Mouse (Mus musculus): ENCODE results near the gene Gm11444. TPM values are rescaled to one million over a fixed set of nuclear protein-coding genes. Genes with fewer than 3 reads are reported as not detected.

Gene Gm11444
- polyA plus RNA-seq, 1 experiment from 2014 or later: not detected

GRCm38 (mm10) chr11:85889730-85890562, 39.8 kb upstream of the Gm11444 start:
- Histone ChIP-seq H3K9me3 (ENCODE audit: control insufficient read depth, low read length) (no peaks in the 10 kb centered on the region), H3K4me3 (replicated peaks; ENCODE audit: low read length) (no peak overlapping the region), H3K4me2 (ENCODE audit: low read length) (no peak overlapping the region), H3K4me1 (replicated peaks; ENCODE audit: control insufficient read depth, insufficient read depth, low read length) (peaks cover 10% of the 10 kb centered on the region), H3K9ac (replicated peaks; ENCODE audit: low read depth, low read length) (no peak overlapping the region), H3K27ac (ENCODE audit: low read length) (no peak overlapping the region), H3K27me3 (replicated peaks; ENCODE audit: control insufficient read depth, insufficient read depth, low read length) (peaks cover 75% of the 10 kb centered on the region), H3K36me3 (ENCODE audit: control insufficient read depth, insufficient read depth) (no peaks in the 10 kb centered on the region)
- WGBS: 1% methylated on average over 47 of the region's 47 CpGs
- ATAC-seq: no peak

GRCm38 (mm10) chr11:85889056-85889729, 39.1 kb upstream of the Gm11444 start:
- ATAC-seq: no peak
- H3K4me2 ChIP-seq (ENCODE audit: low read length): no peak overlapping the region
- H3K4me1 ChIP-seq (replicated peaks; ENCODE audit: control insufficient read depth, insufficient read depth, low read length): peaks cover 6% of the 10 kb centered on the region; the same call in 1 of the 2 replicates
- no peaks in the 10 kb centered on the region for H3K9me3 ChIP-seq (ENCODE audit: control insufficient read depth, low read length)
- no peaks in the 10 kb centered on the region for H3K36me3 ChIP-seq (ENCODE audit: control insufficient read depth, insufficient read depth)
- peaks cover 81% of the 10 kb centered on the region for H3K27me3 ChIP-seq (replicated peaks; ENCODE audit: control insufficient read depth, insufficient read depth, low read length)
- no peak overlapping the region for H3K9ac ChIP-seq (replicated peaks; ENCODE audit: low read depth, low read length)
- WGBS: 24% methylated on average over 8 of the region's 8 CpGs
- H3K27ac ChIP-seq (ENCODE audit: low read length): no peak overlapping the region
- no peak overlapping the region for H3K4me3 ChIP-seq (replicated peaks; ENCODE audit: low read length)

GRCm38 (mm10) chr11:85888451-85888961, 38.4 kb upstream of the Gm11444 start:
- Histone ChIP-seq H3K4me1 (replicated peaks; ENCODE audit: control insufficient read depth, insufficient read depth, low read length) (peaks cover 6% of the 10 kb centered on the region; the same call in 1 of the 2 replicates), H3K9ac (replicated peaks; ENCODE audit: low read depth, low read length) (no peak overlapping the region), H3K4me2 (ENCODE audit: low read length) (no peak overlapping the region), H3K27me3 (replicated peaks; ENCODE audit: control insufficient read depth, insufficient read depth, low read length) (peaks cover 79% of the 10 kb centered on the region), H3K36me3 (ENCODE audit: control insufficient read depth, insufficient read depth) (no peaks in the 10 kb centered on the region), H3K9me3 (ENCODE audit: control insufficient read depth, low read length) (no peaks in the 10 kb centered on the region), H3K27ac (ENCODE audit: low read length) (no peak overlapping the region), H3K4me3 (replicated peaks; ENCODE audit: low read length) (no peak overlapping the region)
- WGBS: 2% methylated on average over 26 of the region's 26 CpGs
- ATAC-seq: no peak

- no peak overlapping the region for H3K4me2 ChIP-seq (ENCODE audit: low read length)
- peaks cover 79% of the 10 kb centered on the region for H3K27me3 ChIP-seq (replicated peaks; ENCODE audit: control insufficient read depth, insufficient read depth, low read length)
- H3K4me1 ChIP-seq (replicated peaks; ENCODE audit: control insufficient read depth, insufficient read depth, low read length): peaks cover 6% of the 10 kb centered on the region; the same call in 1 of the 2 replicates
- no peak overlapping the region for H3K4me3 ChIP-seq (replicated peaks; ENCODE audit: low read length)
- H3K9me3 ChIP-seq (ENCODE audit: control insufficient read depth, low read length): no peaks in the 10 kb centered on the region
- WGBS: 2% methylated on average over 17 of the region's 17 CpGs
- H3K27ac ChIP-seq (ENCODE audit: low read length): no peak overlapping the region
- no peak for ATAC-seq
- no peak overlapping the region for H3K9ac ChIP-seq (replicated peaks; ENCODE audit: low read depth, low read length)
- H3K36me3 ChIP-seq (ENCODE audit: control insufficient read depth, insufficient read depth): no peaks in the 10 kb centered on the region
These were observed 37.8 kb upstream of the Gm11444 start for GRCm38 (mm10) chr11:85887801-85888450.

- no peak overlapping the region for H3K4me3 ChIP-seq (replicated peaks; ENCODE audit: low read length)
- no peaks in the 10 kb centered on the region for H3K9me3 ChIP-seq (ENCODE audit: control insufficient read depth, low read length)
- no peak overlapping the region for H3K9ac ChIP-seq (replicated peaks; ENCODE audit: low read depth, low read length)
- peaks cover 6% of the 10 kb centered on the region; the same call in 1 of the 2 replicates for H3K4me1 ChIP-seq (replicated peaks; ENCODE audit: control insufficient read depth, insufficient read depth, low read length)
- H3K36me3 ChIP-seq (ENCODE audit: control insufficient read depth, insufficient read depth): no peaks in the 10 kb centered on the region
- no peak for ATAC-seq
- H3K27ac ChIP-seq (ENCODE audit: low read length): no peak overlapping the region
- H3K4me2 ChIP-seq (ENCODE audit: low read length): no peak overlapping the region
- H3K27me3 ChIP-seq (replicated peaks; ENCODE audit: control insufficient read depth, insufficient read depth, low read length): peaks cover 76% of the 10 kb centered on the region
- 18% methylated on average over 6 of the region's 6 CpGs for WGBS
These were observed 37.1 kb upstream of the Gm11444 start for GRCm38 (mm10) chr11:85887273-85887672.

- H3K27me3 ChIP-seq (replicated peaks; ENCODE audit: control insufficient read depth, insufficient read depth, low read length): peaks cover 74% of the 10 kb centered on the region
- no peaks in the 10 kb centered on the region for H3K36me3 ChIP-seq (ENCODE audit: control insufficient read depth, insufficient read depth)
- H3K27ac ChIP-seq (ENCODE audit: low read length): no peak overlapping the region
- H3K9me3 ChIP-seq (ENCODE audit: control insufficient read depth, low read length): no peaks in the 10 kb centered on the region
- no peak overlapping the region for H3K4me3 ChIP-seq (replicated peaks; ENCODE audit: low read length)
- H3K4me2 ChIP-seq (ENCODE audit: low read length): no peak overlapping the region
- peaks cover 6% of the 10 kb centered on the region; the same call in 1 of the 2 replicates for H3K4me1 ChIP-seq (replicated peaks; ENCODE audit: control insufficient read depth, insufficient read depth, low read length)
- ATAC-seq: no peak
- 2% methylated on average over 22 of the region's 22 CpGs for WGBS
- H3K9ac ChIP-seq (replicated peaks; ENCODE audit: low read depth, low read length): no peak overlapping the region
These were observed 36.3 kb upstream of the Gm11444 start for GRCm38 (mm10) chr11:85886429-85886785.

GRCm38 (mm10) chr11:85885665-85886428, 35.7 kb upstream of the Gm11444 start, which contains the start of gene Tbx4:
Tbx4 (plus strand) TSS chr11:85886422.
- 12% methylated on average over 22 of the region's 28 CpGs for WGBS
- H3K36me3 ChIP-seq (ENCODE audit: control insufficient read depth, insufficient read depth): no peaks in the 10 kb centered on the region
- no peak within 1 kb of the TSS for H3K27ac ChIP-seq (ENCODE audit: low read length)
- no peak within 1 kb of the TSS for H3K4me3 ChIP-seq (replicated peaks; ENCODE audit: low read length)
- ATAC-seq: no peak
- H3K9me3 ChIP-seq (ENCODE audit: control insufficient read depth, low read length): no peaks in the 10 kb centered on the region
- no peak within 1 kb of the TSS for H3K9ac ChIP-seq (replicated peaks; ENCODE audit: low read depth, low read length)
- peaks cover 70% of the 10 kb centered on the region for H3K27me3 ChIP-seq (replicated peaks; ENCODE audit: control insufficient read depth, insufficient read depth, low read length)
- no peak within 1 kb of the TSS for H3K4me2 ChIP-seq (ENCODE audit: low read length)
- H3K4me1 ChIP-seq (replicated peaks; ENCODE audit: control insufficient read depth, insufficient read depth, low read length): peaks cover 6% of the 10 kb centered on the region; the same call in 1 of the 2 replicates

- 39% methylated on average over 4 of the region's 4 CpGs for WGBS
- no peak overlapping the region for H3K27ac ChIP-seq (ENCODE audit: low read length)
- H3K27me3 ChIP-seq (replicated peaks; ENCODE audit: control insufficient read depth, insufficient read depth, low read length): peaks cover 62% of the 10 kb centered on the region
- no peak overlapping the region for H3K9ac ChIP-seq (replicated peaks; ENCODE audit: low read depth, low read length)
- no peaks in the 10 kb centered on the region for H3K9me3 ChIP-seq (ENCODE audit: control insufficient read depth, low read length)
- no peaks in the 10 kb centered on the region for H3K36me3 ChIP-seq (ENCODE audit: control insufficient read depth, insufficient read depth)
- H3K4me3 ChIP-seq (replicated peaks; ENCODE audit: low read length): no peak overlapping the region
- no peak overlapping the region for H3K4me2 ChIP-seq (ENCODE audit: low read length)
- peaks cover 6% of the 10 kb centered on the region; the same call in 1 of the 2 replicates for H3K4me1 ChIP-seq (replicated peaks; ENCODE audit: control insufficient read depth, insufficient read depth, low read length)
- no peak for ATAC-seq
These were observed 34.4 kb upstream of the Gm11444 start for GRCm38 (mm10) chr11:85884498-85884897.
